Mouse (Mus musculus) C2C12 (cell line): Measurements from ENCODE around the gene Lasp1.

ENCODE experiments used
- CEBPB ChIP-seq: IDR thresholded peaks from one replicate; pipeline ENCODE4 v1.6.1; 2011; ENCODE audit warnings: low read depth, mild to moderate bottlenecking, control low read depth, moderate library complexity
- CTCF ChIP-seq: IDR thresholded peaks from one replicate; pipeline ENCODE4 v1.5.1; 2011; ENCODE audit not compliant: control insufficient read depth, insufficient read depth, insufficient read length
- MAX ChIP-seq: IDR thresholded peaks from one replicate; pipeline ENCODE4 v1.6.1; 2011; ENCODE audit warnings: mild to moderate bottlenecking, control low read depth
- MYOG ChIP-seq: IDR thresholded peaks from one replicate; pipeline ENCODE4 v1.6.1; 2011; ENCODE audit not compliant: control insufficient read depth, insufficient read length; ENCODE audit errors: extremely low read depth
- USF1 ChIP-seq: IDR thresholded peaks from one replicate; pipeline ENCODE4 v1.6.1; 2011; ENCODE audit warnings: low read depth, mild to moderate bottlenecking, control low read depth, moderate library complexity

DNA sequence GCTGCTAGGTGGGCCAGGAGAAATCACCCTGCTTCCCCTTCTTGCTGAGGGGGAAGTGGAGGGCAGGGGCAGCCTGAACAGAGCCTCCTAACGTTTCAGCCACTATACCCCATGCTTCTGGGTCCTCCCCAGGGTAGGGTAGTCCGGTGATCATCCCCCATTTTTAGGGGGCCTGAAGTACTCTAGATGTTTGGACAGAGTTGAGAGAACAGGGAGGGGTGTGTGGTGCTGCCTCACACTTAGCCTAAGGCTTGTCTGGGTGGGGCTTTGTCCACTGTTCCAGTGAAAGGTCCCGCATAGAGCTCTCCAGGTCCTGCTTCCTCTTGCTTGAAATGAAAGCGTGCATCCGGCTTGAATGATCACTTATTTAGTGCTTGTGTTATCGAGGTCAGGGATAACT, 31.7 kb downstream of the Lasp1 start:
- TF ChIP-seq CTCF (no peak), MAX (no peak), USF1 (no peak), MYOG (no peak), CEBPB (no peak)
